Mouse (Mus musculus): Measurements from ENCODE around the gene Dgat2. TPM values are rescaled to one million over a fixed set of nuclear protein-coding genes. Genes with fewer than 3 reads are reported as not detected.
A peak's percentile ranks its signal among the peaks of the same experiment; 100 is the strongest.

Dgat2 gene
- polyA plus RNA-seq, 1 experiment from 2014 or later = 103 TPM

DNA sequence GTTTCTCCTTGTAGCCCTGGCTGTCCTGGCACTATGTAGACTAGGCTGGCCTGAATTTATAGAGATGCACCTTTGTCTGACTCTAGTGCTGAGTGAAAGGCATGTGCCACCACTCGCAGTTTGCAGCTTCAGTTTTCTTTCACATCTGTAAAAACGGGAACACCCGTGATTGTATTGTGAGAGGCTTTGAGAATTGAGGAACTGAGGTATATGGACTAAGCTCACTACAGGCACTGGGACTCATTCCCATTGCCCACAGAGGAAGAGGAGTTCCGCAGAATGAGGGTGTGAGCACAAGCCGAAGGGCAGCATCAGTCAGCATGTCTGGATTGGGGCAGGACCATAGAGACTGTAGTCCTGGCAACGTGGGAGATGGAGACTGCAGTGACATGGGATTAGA is 1.2 kb upstream of the Dgat2 start:
- Histone ChIP-seq H3K9ac (ENCODE audit: low read length) (peak overlapping the region; percentile 95; the same call in 1 of the 2 replicates), H3K4me3 (replicated peaks; ENCODE audit: low read length) (no peak overlapping the region), H3K9me3 (replicated peaks; ENCODE audit: control insufficient read depth, low read length) (no peaks in the 10 kb centered on the region), H3K36me3 (ENCODE audit: control insufficient read depth, insufficient read depth, low read length) (no peaks in the 10 kb centered on the region), H3K27ac (ENCODE audit: low read length) (peak overlapping the region; percentile 51; the same call in 1 of the 2 replicates), H3K4me2 (ENCODE audit: low read depth, low read length) (peak overlapping the region; percentile 97; the same call in 1 of the 2 replicates), H3K27me3 (ENCODE audit: control insufficient read depth, insufficient read depth, low read length) (no peaks in the 10 kb centered on the region), H3K4me1 (ENCODE audit: control insufficient read depth, insufficient read depth, low read length) (peaks cover 14% of the 10 kb centered on the region)
- no peak for ATAC-seq (ENCODE audit: insufficient read depth, low FRiP score)
- WGBS = 72% methylated on average over 6 of the region's 6 CpGs

DNA sequence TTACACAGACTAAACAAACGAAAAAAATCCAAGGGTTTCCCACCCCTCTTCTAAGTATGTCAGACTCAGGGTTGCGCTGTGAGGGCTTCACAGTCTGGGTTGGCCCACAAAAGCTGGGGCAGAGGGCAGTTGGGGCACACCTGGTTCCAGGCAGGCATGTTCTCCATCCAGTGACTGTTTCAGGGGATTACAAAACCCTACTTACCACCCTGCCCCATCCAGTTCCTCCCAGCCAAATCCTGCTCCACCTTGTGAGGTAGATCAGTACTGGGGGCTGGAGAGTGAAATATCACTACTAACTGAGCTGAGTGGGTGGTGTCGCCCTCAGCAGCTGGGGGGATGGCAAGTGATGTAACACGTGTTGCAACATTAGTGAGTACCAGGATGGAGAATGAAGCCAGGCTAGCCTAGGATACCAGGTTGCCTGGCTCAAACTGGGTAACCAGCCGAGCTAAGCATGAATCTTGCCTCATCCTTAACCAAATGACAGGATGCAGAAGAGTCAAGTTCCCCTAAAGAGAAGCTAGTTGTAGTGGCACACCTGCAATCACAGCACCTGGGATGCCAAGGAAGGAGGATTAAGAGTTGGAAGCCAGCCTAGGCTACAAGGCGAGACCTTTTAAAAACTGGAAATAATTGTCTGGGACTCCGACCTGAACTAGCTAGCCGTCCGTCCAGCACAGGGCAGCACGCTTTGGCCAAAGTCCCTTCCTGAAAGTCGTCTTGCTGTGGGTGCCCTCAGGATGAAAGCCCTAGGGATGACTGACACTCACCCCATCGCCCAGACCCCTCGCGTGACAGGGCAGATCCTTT is 694 bp downstream of the Dgat2 start:
- ATAC-seq (ENCODE audit: insufficient read depth, low FRiP score) = peak; percentile 2; the same call in 1 of the 2 replicates
- 24% methylated on average over 14 of the region's 14 CpGs for WGBS
- no peaks in the 10 kb centered on the region for H3K36me3 ChIP-seq (ENCODE audit: control insufficient read depth, insufficient read depth, low read length)

DNA sequence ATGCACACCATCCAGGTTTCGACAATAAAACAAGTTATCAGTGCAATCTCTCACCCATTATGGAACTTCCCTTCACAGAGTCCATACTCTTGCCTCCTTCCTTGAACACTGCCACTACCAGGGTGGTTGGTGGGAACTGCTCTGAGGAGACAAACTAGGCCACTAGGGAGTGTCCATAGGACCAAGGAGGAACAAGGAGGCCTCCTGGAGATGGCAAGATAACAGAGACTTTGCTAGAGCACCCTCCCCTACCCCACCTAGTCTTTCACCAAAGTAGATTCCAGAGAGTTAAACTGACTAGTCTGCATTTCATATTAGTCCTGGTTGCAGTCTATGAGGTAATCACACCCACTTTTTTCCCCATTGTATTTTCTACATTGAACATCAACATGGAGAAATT is 2.4 kb downstream of the Dgat2 start:
- peak overlapping the region; percentile 14; the same call in 1 of the 2 replicates for H3K4me2 ChIP-seq (ENCODE audit: low read depth, low read length)
- H3K9me3 ChIP-seq (replicated peaks; ENCODE audit: control insufficient read depth, low read length) = no peaks in the 10 kb centered on the region
- no peaks in the 10 kb centered on the region for H3K27me3 ChIP-seq (ENCODE audit: control insufficient read depth, insufficient read depth, low read length)
- H3K4me3 ChIP-seq (replicated peaks; ENCODE audit: low read length) = no peak overlapping the region
- ATAC-seq (ENCODE audit: insufficient read depth, low FRiP score) = no peak
- peaks cover 14% of the 10 kb centered on the region for H3K4me1 ChIP-seq (ENCODE audit: control insufficient read depth, insufficient read depth, low read length)
- no peaks in the 10 kb centered on the region for H3K36me3 ChIP-seq (ENCODE audit: control insufficient read depth, insufficient read depth, low read length)
- H3K27ac ChIP-seq (ENCODE audit: low read length) = no peak overlapping the region
- 96% methylated on average over 1 of the region's 1 CpGs for WGBS
- H3K9ac ChIP-seq (ENCODE audit: low read length) = no peak overlapping the region

More for the DNA sequence above, 694 bp downstream of the Dgat2 start:
- peak overlapping the region; percentile 83 for H3K4me3 ChIP-seq (replicated peaks; ENCODE audit: low read length)
- H3K4me1 ChIP-seq (ENCODE audit: control insufficient read depth, insufficient read depth, low read length) = peaks cover 14% of the 10 kb centered on the region
- H3K27me3 ChIP-seq (ENCODE audit: control insufficient read depth, insufficient read depth, low read length) = no peaks in the 10 kb centered on the region
- peak overlapping the region; percentile 59; the same call in 1 of the 2 replicates for H3K27ac ChIP-seq (ENCODE audit: low read length)
- H3K4me2 ChIP-seq (ENCODE audit: low read depth, low read length) = peak overlapping the region; percentile 97
- H3K9me3 ChIP-seq (replicated peaks; ENCODE audit: control insufficient read depth, low read length) = no peaks in the 10 kb centered on the region
- peak overlapping the region; percentile 95 for H3K9ac ChIP-seq (ENCODE audit: low read length)

DNA sequence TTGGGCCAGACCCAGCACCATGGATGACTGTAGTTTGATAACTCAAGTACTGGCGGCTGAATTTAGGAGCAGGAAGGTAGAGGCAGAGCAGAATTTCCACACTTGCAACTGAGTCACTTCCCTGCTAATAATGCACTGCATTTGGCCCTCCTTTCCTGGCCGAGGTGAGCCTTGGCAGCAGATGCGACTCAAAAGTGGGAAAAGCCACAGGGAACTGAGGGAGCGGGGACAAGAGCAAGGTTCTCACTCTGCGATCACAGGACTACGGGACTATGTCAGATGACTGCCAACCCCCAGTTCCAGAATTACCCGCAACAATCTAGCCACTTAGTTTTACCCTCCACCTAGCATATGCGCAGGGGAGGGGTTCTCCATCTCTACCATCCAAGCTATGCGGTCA is 3.2 kb downstream of the Dgat2 start:
- Histone ChIP-seq H3K27ac (ENCODE audit: low read length) (no peak overlapping the region), H3K4me2 (ENCODE audit: low read depth, low read length) (no peak overlapping the region), H3K9me3 (replicated peaks; ENCODE audit: control insufficient read depth, low read length) (no peaks in the 10 kb centered on the region), H3K27me3 (ENCODE audit: control insufficient read depth, insufficient read depth, low read length) (no peaks in the 10 kb centered on the region), H3K4me3 (replicated peaks; ENCODE audit: low read length) (no peak overlapping the region), H3K4me1 (ENCODE audit: control insufficient read depth, insufficient read depth, low read length) (peaks cover 14% of the 10 kb centered on the region), H3K9ac (ENCODE audit: low read length) (no peak overlapping the region), H3K36me3 (ENCODE audit: control insufficient read depth, insufficient read depth, low read length) (no peaks in the 10 kb centered on the region)
- WGBS = 91% methylated on average over 9 of the region's 9 CpGs
- no peak for ATAC-seq (ENCODE audit: insufficient read depth, low FRiP score)

DNA sequence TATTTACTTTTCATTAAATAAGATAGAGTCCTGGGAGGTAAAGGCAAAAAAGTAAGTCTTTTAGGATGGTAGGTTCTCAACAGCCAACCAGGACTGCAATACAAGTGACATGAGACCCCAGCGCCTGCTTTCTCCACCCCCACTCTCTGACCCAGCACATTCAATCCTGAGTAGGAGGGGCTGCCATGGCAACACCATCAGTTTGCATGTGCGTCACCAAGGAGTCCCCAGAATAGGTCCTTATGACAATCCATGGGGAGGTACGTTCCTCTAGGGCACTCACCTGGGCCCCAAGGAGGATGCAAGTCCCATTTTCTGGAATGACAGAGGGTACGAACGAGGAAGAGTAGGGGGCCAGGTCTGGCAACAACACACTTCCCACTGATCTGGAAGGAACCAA is 5.1 kb downstream of the Dgat2 start:
- Histone ChIP-seq H3K36me3 (ENCODE audit: control insufficient read depth, insufficient read depth, low read length) (no peaks in the 10 kb centered on the region), H3K9me3 (replicated peaks; ENCODE audit: control insufficient read depth, low read length) (no peaks in the 10 kb centered on the region), H3K4me1 (ENCODE audit: control insufficient read depth, insufficient read depth, low read length) (peaks cover 14% of the 10 kb centered on the region), H3K27ac (ENCODE audit: low read length) (no peak overlapping the region), H3K27me3 (ENCODE audit: control insufficient read depth, insufficient read depth, low read length) (no peaks in the 10 kb centered on the region), H3K9ac (ENCODE audit: low read length) (no peak overlapping the region), H3K4me3 (replicated peaks; ENCODE audit: low read length) (no peak overlapping the region), H3K4me2 (ENCODE audit: low read depth, low read length) (no peak overlapping the region)
- no peak for ATAC-seq (ENCODE audit: insufficient read depth, low FRiP score)
- WGBS = 87% methylated on average over 5 of the region's 5 CpGs

DNA sequence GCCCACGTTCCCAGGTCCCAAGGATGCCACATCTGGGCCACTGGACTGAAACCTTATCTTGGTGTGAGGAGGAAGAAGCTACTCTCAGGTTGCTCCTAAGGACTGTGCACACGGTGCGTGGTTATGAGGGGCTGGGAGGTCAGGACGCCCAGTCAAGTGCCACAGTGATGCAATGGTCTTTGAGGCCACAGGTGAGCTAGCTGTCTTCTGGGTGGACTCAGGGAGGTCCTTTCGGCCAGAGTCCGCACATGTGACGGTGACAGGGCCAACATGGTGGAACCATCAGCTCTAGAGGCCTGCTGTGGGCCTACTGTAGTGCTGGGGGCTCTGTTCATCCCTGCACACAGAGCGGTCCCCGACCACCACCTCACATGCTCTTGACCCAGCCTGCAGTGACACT is 6.9 kb downstream of the Dgat2 start:
- Histone ChIP-seq H3K4me2 (ENCODE audit: low read depth, low read length) (no peak overlapping the region), H3K27me3 (ENCODE audit: control insufficient read depth, insufficient read depth, low read length) (no peaks in the 10 kb centered on the region), H3K36me3 (ENCODE audit: control insufficient read depth, insufficient read depth, low read length) (no peaks in the 10 kb centered on the region), H3K9ac (ENCODE audit: low read length) (no peak overlapping the region), H3K27ac (ENCODE audit: low read length) (0 out of 2 replicates have a peak overlapping the region, but pooled peaks have one; percentile 43), H3K9me3 (replicated peaks; ENCODE audit: control insufficient read depth, low read length) (no peaks in the 10 kb centered on the region), H3K4me3 (replicated peaks; ENCODE audit: low read length) (no peak overlapping the region), H3K4me1 (ENCODE audit: control insufficient read depth, insufficient read depth, low read length) (peaks cover 6% of the 10 kb centered on the region; the same call in 1 of the 2 replicates)
- no peak for ATAC-seq (ENCODE audit: insufficient read depth, low FRiP score)
- 87% methylated on average over 9 of the region's 9 CpGs for WGBS

DNA sequence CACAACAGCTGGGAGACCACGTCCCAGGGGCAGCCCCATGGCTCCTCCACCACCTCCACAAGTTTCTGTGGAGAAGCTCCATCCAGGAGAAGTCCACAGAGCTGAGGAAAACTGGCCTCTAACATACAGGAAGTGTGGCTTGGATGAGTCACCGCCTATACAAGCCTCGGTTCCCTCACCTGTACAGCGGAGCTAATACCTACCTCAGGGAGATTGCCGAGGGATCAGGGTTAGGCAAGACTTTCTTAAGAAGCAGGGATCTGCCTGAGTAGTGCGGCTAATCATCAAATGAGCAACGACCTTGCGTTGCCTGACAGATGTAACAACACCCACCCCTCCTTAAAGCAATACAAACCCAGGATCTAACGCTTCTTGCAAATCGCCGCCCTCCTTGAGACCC is 7.4 kb downstream of the Dgat2 start:
- no peaks in the 10 kb centered on the region for H3K36me3 ChIP-seq (ENCODE audit: control insufficient read depth, insufficient read depth, low read length)
- H3K4me1 ChIP-seq (ENCODE audit: control insufficient read depth, insufficient read depth, low read length) = peaks cover 6% of the 10 kb centered on the region; the same call in 1 of the 2 replicates
- no peak for ATAC-seq (ENCODE audit: insufficient read depth, low FRiP score)
- H3K9ac ChIP-seq (ENCODE audit: low read length) = no peak overlapping the region
- peak overlapping the region; percentile 58; the same call in 1 of the 2 replicates for H3K27ac ChIP-seq (ENCODE audit: low read length)
- no peaks in the 10 kb centered on the region for H3K27me3 ChIP-seq (ENCODE audit: control insufficient read depth, insufficient read depth, low read length)
- H3K4me2 ChIP-seq (ENCODE audit: low read depth, low read length) = no peak overlapping the region
- WGBS = 68% methylated on average over 11 of the region's 11 CpGs
- no peaks in the 10 kb centered on the region for H3K9me3 ChIP-seq (replicated peaks; ENCODE audit: control insufficient read depth, low read length)
- H3K4me3 ChIP-seq (replicated peaks; ENCODE audit: low read length) = no peak overlapping the region

DNA sequence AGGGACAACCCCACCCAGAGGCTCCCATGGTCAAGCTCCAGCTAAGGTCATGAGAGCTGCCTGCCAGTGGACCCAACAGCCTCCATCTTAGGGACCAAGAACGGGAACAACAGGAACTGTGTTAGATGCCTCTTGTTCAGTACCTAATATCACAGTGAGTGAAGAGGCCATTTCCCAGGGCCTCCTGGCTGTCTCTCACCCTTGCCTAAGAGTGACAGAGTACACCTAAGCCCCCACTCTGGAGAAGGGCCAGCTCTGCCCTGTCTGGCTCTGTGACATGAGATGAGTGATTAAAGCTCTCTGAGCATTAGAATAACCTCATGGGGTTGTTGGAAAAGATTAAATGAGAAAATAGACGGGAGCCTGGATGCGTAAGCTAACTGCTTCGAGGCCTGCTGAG is 8.5 kb downstream of the Dgat2 start:
- Histone ChIP-seq H3K9me3 (replicated peaks; ENCODE audit: control insufficient read depth, low read length) (no peaks in the 10 kb centered on the region), H3K9ac (ENCODE audit: low read length) (no peak overlapping the region), H3K27ac (ENCODE audit: low read length) (no peak overlapping the region), H3K4me1 (ENCODE audit: control insufficient read depth, insufficient read depth, low read length) (peaks cover 10% of the 10 kb centered on the region; the same call in 1 of the 2 replicates), H3K4me3 (replicated peaks; ENCODE audit: low read length) (no peak overlapping the region), H3K27me3 (ENCODE audit: control insufficient read depth, insufficient read depth, low read length) (no peaks in the 10 kb centered on the region), H3K36me3 (ENCODE audit: control insufficient read depth, insufficient read depth, low read length) (no peaks in the 10 kb centered on the region), H3K4me2 (ENCODE audit: low read depth, low read length) (no peak overlapping the region)
- WGBS = 81% methylated on average over 4 of the region's 4 CpGs
- ATAC-seq (ENCODE audit: insufficient read depth, low FRiP score) = no peak

DNA sequence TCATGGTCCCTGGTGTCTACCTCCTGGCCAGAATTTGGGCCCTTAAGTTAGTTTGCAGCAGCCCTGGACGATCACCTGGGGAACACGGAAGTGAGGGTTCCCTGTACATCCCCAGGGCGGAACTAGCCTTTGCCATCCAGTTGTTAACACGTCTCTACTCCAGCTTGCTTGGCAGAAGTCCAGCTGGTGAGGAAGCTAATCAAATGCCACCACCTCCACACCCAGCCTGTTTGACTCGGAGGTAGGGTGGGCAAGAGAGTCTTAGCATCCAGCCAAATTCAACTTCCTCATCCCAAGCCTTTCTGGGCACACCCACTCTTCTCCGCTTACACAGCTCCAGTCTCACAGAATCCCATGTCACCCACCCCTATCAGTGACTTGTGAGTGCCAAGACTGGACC is 9.6 kb downstream of the Dgat2 start:
- WGBS = 67% methylated on average over 6 of the region's 6 CpGs
- Histone ChIP-seq H3K4me3 (replicated peaks; ENCODE audit: low read length) (no peak overlapping the region), H3K9ac (ENCODE audit: low read length) (no peak overlapping the region), H3K9me3 (replicated peaks; ENCODE audit: control insufficient read depth, low read length) (no peaks in the 10 kb centered on the region), H3K27me3 (ENCODE audit: control insufficient read depth, insufficient read depth, low read length) (no peaks in the 10 kb centered on the region), H3K4me1 (ENCODE audit: control insufficient read depth, insufficient read depth, low read length) (peaks cover 10% of the 10 kb centered on the region; the same call in 1 of the 2 replicates), H3K36me3 (ENCODE audit: control insufficient read depth, insufficient read depth, low read length) (no peaks in the 10 kb centered on the region), H3K4me2 (ENCODE audit: low read depth, low read length) (no peak overlapping the region), H3K27ac (ENCODE audit: low read length) (peak overlapping the region; percentile 28)
- peak; percentile 28; the same call in 1 of the 2 replicates for ATAC-seq (ENCODE audit: insufficient read depth, low FRiP score)
